Mouse (Mus musculus): Measurements from ENCODE around the gene Rnf113a1.
"Not testable (repeated sequence)": the region's sequence is repeated elsewhere in the genome, so short reads cannot be mapped to it uniquely, and the experiment has no call there.

The Rnf113a1 gene

GRCm38 (mm10) chrX:37191105-37191743 is at the start of gene Rnf113a1, which contains the start of gene Ndufa1:
Rnf113a1 (plus strand) TSS chrX:37191245.
Ndufa1 (minus strand) TSS chrX:37191163.
- DNase-seq (ENCODE audit: low spot score), result peak; percentile 73

GRCm38 (mm10) chrX:37141732-37142131 is 49.3 kb upstream of the Rnf113a1 start:
- no peak for DNase-seq (ENCODE audit: low spot score)

DNA sequence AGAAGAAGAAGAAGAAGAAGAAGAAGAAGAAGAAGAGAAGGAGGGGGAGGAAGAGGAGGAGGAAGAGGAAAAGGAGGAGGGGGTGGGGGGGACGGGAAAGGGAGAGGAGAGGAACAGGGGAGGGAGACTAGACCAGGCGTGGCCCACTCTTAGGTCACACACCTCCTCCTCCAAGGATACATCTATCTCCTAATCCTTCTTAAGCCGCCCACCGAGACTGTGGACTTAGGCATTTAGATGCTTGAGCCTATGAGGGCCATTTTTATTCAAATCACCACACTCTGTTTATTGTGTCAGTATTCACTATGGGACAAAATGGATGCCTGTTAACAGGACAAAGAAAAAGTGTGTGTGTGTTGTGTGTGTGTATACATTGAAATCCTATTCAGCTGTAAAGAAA is 46.5 kb upstream of the Rnf113a1 start:
- not testable (repeated sequence) for DNase-seq (ENCODE audit: low spot score)

- DNase-seq (ENCODE audit: low spot score), result no peak
These were observed 46.1 kb upstream of the Rnf113a1 start for GRCm38 (mm10) chrX:37144954-37145353.

DNA sequence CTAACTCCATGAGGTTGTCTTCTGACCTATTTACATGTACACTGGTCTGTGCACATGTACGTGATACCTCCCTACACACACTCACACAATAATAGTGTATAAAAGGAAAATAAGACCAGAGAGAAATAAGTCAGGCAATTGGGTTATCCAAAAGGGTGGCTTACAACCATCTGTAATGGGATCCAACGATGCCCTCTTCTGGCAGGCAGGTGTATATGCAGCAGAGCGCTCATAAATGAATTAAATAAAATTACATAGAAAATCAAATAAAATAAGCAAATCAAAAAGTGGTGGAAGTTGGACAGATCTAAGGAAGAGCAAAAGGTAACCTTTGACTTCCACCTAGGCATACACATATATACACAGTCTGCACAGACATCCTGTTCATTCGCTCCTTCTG is 33.2 kb upstream of the Rnf113a1 start:
- no peak for DNase-seq (ENCODE audit: low spot score)

GRCm38 (mm10) chrX:37161169-37161568 is 29.9 kb upstream of the Rnf113a1 start:
- DNase-seq (ENCODE audit: low spot score), result no peak

DNA sequence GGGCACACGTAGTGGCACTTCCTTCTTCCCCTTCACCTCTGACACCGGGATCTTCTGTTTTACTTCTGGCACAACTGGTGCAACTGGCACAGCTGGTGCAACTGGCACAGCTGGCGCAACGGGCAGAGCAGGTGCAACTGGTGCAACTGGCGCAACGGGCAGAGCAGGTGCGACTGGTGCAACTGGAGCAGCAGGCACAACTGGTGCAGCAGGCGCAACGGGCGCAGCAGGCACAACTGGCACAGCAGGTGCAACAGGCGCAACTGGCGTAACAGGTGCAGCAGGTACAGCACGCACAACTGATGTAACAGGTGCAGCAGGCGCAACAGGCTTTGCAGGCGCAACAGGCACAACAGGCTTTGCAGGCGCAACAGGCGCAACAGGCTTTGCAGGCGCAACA is 27.9 kb upstream of the Rnf113a1 start:
- no peak for DNase-seq (ENCODE audit: low spot score)

GRCm38 (mm10) chrX:37167085-37167484 is 24.0 kb upstream of the Rnf113a1 start:
- DNase-seq (ENCODE audit: low spot score), result peak; percentile 10

DNA sequence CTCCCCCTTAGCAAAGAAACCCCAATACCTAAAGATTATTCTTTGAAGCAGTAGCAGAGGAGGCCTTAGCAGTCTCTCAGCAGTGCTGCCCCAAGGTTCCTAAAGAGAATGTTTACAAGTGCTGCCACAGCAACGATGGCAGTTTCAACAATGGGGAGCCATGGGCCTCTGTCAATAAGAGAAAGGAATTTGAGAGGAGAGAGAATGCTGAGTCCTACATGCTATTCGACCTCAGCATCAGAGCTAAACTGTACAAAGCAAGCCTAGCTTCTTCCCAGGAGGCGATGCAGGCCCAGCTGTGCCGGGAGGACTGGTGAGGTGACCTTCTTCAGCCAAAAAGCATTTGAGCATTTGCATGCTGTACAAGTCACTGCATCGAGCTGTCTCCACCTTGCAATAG is 22.3 kb upstream of the Rnf113a1 start, which contains the start of gene Akap14:
Gene Akap14 (minus strand): TSS at position 101 of the 400 bp plus-strand sequence.
- no peak for DNase-seq (ENCODE audit: low spot score)

- not testable (repeated sequence) for DNase-seq (ENCODE audit: low spot score)
These were observed 6.6 kb upstream of the Rnf113a1 start for GRCm38 (mm10) chrX:37184401-37184800.

DNA sequence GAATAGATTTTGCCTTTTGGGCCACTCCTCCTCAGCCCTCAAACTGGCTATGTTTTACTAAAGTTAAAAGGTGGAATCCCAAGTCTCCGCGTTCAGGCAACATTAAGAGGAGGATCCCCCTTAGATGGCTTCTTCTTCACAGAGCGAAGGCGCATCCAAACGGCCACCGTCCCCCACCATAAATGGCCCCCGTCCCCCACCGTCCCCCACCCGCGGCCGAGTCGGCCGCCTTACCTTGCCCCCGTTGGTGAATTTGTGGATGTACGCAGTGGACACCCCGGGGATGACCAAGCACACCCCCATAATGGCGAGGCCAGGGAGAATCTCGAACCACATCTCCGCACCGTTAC is 315 bp upstream of the Rnf113a1 start:
- no peak for DNase-seq (ENCODE audit: low spot score)

DNA sequence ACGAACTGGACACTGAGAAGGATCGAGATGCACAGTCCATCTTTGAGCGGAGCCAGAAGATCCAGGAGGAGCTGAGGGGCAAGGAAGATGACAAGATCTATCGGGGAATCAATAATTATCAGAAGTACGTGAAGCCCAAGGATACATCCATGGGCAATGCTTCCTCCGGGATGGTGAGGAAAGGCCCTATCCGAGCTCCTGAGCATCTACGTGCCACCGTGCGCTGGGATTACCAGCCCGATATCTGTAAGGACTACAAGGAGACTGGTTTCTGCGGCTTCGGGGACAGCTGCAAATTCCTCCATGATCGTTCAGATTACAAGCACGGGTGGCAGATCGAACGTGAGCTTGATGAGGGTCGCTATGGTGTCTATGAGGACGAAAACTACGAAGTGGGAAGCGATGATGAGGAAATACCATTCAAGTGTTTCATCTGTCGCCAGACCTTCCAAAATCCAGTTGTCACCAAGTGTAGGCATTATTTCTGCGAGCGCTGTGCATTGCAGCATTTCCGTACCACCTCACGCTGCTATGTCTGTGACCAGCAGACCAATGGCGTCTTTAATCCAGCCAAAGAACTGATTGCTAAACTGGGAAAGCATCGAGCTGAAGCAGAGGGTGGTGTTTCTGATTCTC is 817 bp downstream of the Rnf113a1 start:
- no peak for DNase-seq (ENCODE audit: low spot score)

DNA sequence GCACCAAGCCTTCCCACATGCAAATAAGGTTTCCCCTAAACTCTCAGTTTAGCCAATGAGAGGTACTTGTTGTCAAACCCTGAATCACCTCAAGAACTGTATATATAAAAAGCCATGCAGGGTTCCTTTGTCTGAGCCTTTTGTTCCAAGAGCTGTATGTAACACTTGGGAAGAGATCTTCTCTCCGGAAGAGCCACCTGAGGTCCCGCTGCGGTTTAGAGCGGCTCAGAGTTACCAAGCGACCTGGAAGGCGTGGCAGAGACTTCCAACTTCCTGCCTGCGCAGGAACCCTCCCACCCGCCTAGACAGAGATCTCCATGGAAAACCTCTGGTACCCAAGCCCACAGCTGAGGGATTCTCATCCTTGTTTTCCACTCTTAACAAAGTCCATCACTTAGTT is 7.6 kb downstream of the Rnf113a1 start:
- no peak for DNase-seq (ENCODE audit: low spot score)

- DNase-seq (ENCODE audit: low spot score), result no peak
These were observed 19.9 kb downstream of the Rnf113a1 start, which contains the start of gene Gm9 for GRCm38 (mm10) chrX:37210941-37211340. Gm9 (minus strand) TSS chrX:37211041.

- not testable (repeated sequence) for DNase-seq (ENCODE audit: low spot score)
These were observed 31.1 kb downstream of the Rnf113a1 start, which contains the start of gene Rhox1 for GRCm38 (mm10) chrX:37222158-37222557. Rhox1 (minus strand) TSS chrX:37222258.

All from layer of hippocampus, adult 11-12 months (tissue).